Mouse (Mus musculus): Measurements from ENCODE around the gene Gm6588.
A peak's percentile ranks its signal among the peaks of the same experiment; 100 is the strongest.

The Gm6588 gene

GRCm38 (mm10) chr5:112470144-112470543, 20.9 kb downstream of the Gm6588 start:
- no peak for DNase-seq (ENCODE audit: low spot score in 2 of 2)

GRCm38 (mm10) chr5:112473453-112473852, 24.2 kb downstream of the Gm6588 start:
- no peak for DNase-seq (ENCODE audit: low spot score in 2 of 2)

GRCm38 (mm10) chr5:112481946-112482410, 32.8 kb downstream of the Gm6588 start:
- no peak for DNase-seq (ENCODE audit: low spot score in 2 of 2)

- DNase-seq (ENCODE audit: low spot score in 2 of 2): no peak
Observed at GRCm38 (mm10) chr5:112482551-112482950, 33.3 kb downstream of the Gm6588 start.

GRCm38 (mm10) chr5:112483030-112483429, 33.8 kb downstream of the Gm6588 start:
- DNase-seq (ENCODE audit: low spot score in 2 of 2): no peak

GRCm38 (mm10) chr5:112484924-112485715, 35.9 kb downstream of the Gm6588 start:
- DNase-seq (ENCODE audit: low spot score in 2 of 2): no peak

- peak; percentile 7 to 35 for DNase-seq (ENCODE audit: low spot score in 2 of 2)
Observed at GRCm38 (mm10) chr5:112486415-112486814, 37.2 kb downstream of the Gm6588 start.

GRCm38 (mm10) chr5:112487504-112487903, 38.3 kb downstream of the Gm6588 start:
- no peak for DNase-seq (ENCODE audit: low spot score in 2 of 2)

GRCm38 (mm10) chr5:112488101-112488776, 39.0 kb downstream of the Gm6588 start:
- DNase-seq (ENCODE audit: low spot score in 2 of 2): no peak

GRCm38 (mm10) chr5:112491489-112491888, 42.3 kb downstream of the Gm6588 start:
- DNase-seq (ENCODE audit: low spot score in 2 of 2): no peak

- no peak for DNase-seq (ENCODE audit: low spot score in 2 of 2)
Observed at GRCm38 (mm10) chr5:112493492-112493891, 44.3 kb downstream of the Gm6588 start.

GRCm38 (mm10) chr5:112496753-112497369, 47.6 kb downstream of the Gm6588 start:
- no peak for DNase-seq (ENCODE audit: low spot score in 2 of 2)

GRCm38 (mm10) chr5:112498921-112499917, 50.0 kb downstream of the Gm6588 start:
- DNase-seq (ENCODE audit: low spot score in 2 of 2): no peak

GRCm38 (mm10) chr5:112499918-112500682, 50.9 kb downstream of the Gm6588 start:
- no peak for DNase-seq (ENCODE audit: low spot score in 2 of 2)
